Mouse (Mus musculus): ENCODE measurements at regions not wholly inside any gene's neighbourhood (a gene's known extent, or its start where the extent isn't known, plus 50 kb on each side); places are given as distances from the start of the nearest gene placed in this dataset.
"Not testable (repeated sequence)": the region's sequence is repeated elsewhere in the genome, so short reads cannot be mapped to it uniquely, and the experiment has no call there.

DNA sequence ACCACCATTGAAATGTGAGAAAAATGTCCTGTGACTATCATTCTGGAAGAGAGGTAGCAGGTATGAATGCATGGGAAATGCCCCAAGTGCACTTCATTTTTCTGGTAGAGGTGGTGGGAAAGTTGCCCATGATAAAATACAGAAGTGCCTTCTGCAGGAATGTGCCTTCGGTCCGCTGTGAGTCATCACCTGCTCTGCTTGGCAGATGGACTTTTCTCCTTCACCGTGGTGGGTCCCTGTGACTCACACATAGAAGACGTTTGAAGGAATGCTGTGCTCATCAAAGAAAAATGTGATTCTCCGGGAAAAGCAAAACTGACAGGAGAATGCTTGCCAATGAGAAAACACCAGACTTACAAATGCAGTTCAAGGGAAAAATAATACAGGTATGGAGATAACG lies 126.8 kb downstream of the Tnfsf18 start:
- DNase-seq (ENCODE audit: low spot score) = no peak

DNA sequence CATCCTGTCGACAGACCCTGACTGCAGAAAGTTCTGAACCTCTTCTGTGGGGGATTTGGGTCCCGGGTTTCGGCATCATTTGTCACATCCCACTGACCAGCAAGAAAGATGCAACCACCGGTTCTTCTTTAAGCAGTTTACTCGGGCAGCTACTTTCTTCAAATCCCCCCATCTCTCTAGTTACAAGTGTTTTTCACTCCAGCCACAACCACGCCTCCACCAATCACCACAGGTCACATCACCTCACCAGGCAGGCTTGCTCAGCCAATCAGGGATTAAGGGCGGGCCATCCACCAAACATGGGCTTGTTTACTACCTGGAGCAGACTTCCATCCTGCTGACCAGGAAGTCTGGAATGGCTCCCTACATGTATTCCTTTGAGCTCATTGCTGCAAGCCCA lies 119.6 kb downstream of the Tnfsf18 start:
- DNase-seq (ENCODE audit: low spot score) = not testable (repeated sequence)

DNA sequence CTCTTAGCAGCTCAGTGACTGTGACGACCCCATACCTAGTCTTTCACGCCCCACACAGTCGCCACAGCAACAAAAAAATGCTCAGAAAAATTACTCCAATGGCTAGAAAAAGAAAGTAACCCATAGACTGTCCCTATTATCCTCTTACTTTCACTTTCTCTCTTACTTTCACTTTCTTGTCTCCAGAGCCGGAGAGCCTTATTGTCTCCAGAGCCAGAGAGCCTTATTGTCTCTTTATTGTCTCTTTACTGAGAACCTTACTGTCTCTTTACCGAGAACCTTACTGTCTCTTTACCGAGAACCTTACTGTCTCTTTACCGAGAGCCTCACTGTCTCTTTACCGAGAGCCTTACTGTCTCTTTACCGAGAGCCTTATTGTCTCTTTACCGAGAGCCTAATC lies 119.2 kb downstream of the Tnfsf18 start:
- DNase-seq (ENCODE audit: low spot score) = not testable (repeated sequence)

DNA sequence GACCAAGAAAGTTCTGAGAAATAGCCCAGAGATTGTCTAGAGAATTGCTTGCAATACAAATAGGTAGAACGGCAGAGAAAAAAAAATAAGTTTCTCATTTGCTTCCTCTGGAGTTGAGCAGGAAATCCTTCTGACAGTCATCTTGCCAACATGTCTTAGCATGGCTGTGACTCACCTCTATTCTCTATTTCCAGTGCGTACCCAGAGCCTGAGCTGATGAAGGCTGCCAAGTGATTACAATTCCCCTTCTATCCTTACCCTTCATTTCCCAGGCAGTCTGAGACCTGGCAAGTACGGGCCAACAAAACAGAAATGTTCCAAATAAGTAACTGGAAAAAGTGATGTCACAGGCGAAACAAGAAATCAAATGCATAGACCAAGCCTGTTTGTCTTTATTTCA lies 113.0 kb downstream of the Tnfsf18 start:
- no peak for DNase-seq (ENCODE audit: low spot score)

DNA sequence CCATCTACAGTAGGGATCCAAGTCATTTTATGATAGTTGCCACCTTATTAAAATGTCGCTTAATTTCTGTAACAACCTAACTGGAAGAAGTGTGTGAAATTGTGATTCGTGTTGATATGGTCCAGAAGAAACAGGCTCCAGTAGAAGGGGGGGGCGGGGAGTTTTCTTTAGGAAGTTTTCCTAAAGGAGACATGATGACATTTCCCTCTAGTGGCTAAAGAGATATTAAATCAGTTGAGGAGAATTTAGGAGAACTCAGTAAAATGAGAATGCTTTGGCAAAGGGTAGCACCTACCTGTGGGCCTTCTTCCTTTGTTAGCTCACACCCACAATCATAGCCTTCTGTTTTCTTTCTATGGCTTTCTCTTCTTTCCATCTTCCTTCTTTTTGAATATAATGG lies 107.7 kb downstream of the Tnfsf18 start:
- DNase-seq (ENCODE audit: low spot score) = no peak

DNA sequence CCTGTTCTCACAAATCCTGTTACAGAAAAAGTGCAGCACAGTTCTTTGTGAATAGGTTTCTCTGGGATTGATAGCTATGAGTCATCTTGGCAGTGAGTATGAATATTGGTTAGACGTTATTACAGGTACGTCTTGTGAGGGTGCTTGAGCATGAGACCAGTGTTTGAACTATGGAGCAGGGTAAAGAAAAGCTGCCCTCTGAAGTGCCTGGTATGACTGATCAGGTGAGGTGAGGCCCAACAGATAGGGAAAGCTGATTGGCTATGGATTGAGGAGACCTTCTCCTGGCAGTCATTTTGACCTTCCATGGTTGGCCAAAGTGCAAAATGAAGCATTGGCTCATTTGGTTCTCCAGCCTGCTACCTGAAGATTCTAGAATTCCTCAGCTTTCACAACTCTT lies 106.7 kb downstream of the Tnfsf18 start:
- DNase-seq (ENCODE audit: low spot score) = no peak

DNA sequence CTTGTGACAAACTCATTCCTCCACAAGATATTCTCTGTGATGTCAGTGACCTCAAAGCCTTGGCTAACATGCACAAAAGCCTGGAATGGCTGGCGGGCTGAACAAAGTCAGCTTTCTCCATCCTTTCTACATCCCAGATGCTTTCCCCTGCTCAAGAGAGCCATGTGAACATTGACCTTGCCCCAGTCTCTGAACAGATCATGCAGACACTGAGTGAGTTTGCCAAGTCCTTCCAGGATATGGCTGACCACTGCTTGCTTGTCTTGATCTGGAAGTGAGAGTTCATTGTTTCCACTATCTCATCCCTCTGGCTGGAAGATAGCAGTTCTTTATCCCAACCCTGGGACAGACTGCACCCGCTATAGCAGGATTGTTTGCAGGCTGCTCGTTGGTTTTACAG lies 103.7 kb downstream of the Tnfsf18 start:
- DNase-seq (ENCODE audit: low spot score) = no peak

DNA sequence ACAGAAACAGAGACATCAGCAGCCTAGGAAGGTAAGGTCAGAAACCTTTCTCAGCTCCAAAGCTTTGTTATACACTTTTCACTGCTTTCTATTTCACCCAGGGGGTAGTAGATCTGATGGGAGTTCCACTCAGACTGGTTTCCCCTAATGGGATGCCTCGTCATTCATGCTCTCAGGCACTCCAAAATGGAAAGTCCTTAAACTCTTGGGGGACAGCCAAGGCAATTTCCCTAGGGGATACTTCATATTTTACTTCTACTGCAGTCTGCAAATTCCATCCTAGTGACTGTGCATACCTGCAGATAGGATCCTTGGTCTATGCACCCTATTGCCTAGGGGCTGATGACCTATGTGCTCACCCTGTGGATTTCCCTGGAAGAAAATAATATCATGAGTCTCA lies 82.1 kb downstream of the Tnfsf18 start:
- no peak for DNase-seq (ENCODE audit: low spot score)

DNA sequence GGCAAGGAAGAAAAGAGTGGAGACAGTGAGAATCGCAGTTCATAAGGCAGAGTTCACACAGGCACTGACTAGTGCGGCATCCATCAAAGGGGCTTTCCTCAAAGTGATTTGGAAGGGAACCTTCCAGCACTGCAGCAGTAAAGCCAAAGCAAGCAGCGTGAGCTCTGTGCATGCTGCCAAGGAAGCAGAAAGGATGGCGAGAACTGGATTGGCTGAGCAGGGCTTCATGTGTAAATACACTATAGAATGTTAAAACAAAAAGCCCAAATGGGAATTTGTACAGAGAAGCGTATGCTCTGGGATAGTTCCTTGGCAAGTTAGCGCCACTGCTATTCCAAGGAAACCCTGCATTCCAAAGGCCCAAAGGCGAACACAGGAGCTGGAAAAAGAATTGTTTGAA lies 81.5 kb downstream of the Tnfsf18 start:
- DNase-seq (ENCODE audit: low spot score) = no peak

DNA sequence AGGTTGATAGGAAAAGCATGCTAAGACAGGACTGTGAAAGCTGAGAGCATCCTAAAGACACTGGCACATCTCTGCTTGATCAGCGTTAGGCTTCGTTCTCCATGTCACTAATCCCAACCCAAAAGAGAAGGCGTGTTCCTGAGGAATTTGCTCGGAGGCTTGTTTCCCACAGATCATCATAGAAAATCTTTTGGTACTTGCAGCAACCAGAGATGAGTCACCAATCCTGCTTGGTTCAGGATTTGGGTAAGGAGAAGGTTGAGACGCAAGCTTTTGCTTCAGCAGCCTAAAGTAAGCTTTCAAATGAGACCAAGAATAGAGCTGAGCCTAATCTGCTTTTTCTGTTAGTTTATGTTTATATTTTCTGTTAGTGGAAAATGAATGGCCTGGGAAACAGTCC lies 80.7 kb downstream of the Tnfsf18 start:
- DNase-seq (ENCODE audit: low spot score) = no peak

DNA sequence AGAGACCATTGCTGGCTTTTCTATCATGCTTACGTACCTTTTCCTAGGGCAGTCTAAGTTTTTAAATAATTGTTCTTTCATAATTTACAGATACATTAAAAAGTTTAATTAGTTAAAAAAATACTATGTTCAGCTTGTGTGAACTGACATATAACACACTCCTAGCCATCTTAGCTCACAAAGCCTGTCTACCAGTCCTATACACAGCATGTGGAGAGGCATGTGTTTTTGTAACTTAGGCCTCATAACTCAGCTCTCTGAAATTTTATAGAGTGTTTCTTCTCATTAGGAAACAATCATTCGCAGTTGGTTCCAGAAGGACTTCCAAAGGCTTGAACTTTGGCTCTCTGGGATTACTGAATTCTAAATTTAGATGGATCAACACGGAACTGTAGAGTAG lies 76.3 kb downstream of the Tnfsf18 start:
- DNase-seq (ENCODE audit: low spot score) = no peak

DNA sequence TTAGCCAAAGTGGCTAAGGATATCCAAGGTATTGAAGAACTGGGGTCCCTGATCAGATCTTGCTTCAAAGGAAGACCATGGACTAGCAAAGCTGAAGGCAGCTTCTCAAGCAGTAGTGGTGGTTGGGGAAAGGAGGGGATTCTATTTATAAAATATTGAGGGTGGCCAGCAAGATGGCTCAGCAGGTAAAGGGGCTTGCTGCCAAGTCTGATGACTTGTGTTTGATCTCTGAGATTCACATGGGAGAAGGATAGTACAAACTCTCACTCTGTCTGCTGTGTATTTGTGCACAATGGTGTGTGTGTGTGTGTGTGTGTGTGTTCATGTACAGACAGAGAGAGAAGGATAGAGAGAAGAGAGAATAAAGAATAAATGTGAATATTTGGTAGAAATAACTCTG lies 73.4 kb downstream of the Tnfsf18 start:
- no peak for DNase-seq (ENCODE audit: low spot score)

DNA sequence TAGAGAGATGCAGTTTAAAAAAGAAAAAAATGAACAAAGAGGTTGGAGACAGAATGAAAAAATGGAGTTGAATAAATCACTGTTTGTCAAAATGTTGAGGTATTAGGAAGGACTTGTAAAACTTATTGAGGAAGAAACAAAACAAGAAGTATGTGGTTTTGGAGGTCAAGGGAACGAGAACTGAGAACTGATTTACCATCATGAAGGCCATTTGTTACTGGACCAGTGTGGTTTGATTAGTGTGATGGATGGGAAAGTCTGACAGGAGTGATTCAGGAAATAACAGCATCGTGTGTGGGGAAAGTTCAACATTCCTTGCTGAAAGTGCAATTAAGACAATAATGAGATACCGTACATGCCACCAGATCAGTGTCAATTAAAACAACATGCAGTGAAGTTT lies 65.9 kb downstream of the Tnfsf18 start:
- no peak for DNase-seq (ENCODE audit: low spot score)

All from embryo, embryonic 10.5 days (tissue).